Mouse (Mus musculus) heart, postnatal 0 days (tissue): ENCODE results near the gene P4ha3. TPM values are rescaled to one million over a fixed set of nuclear protein-coding genes. Genes with fewer than 3 reads are reported as not detected.

Experiments
- ATAC-seq: fragments of 200-750 bp; cut with Nextera tagmentation; 2 replicates; pipeline ENCODE4 v1.8.0; 2017; ENCODE audit warnings: low read depth, moderate number of reproducible peaks, moderate library complexity; ENCODE audit not compliant: insufficient read depth
- DNase-seq: peaks from one replicate; pipeline ENCODE4 v3.0.0-alpha.2; 2016; ENCODE audit warnings: low spot score
- H3K27ac ChIP-seq: fragments of 300-500 bp; sonication (generic); 2 replicates; pipeline ENCODE4 v1.5.1; 2014; ENCODE audit warnings: low read depth, mild to moderate bottlenecking
- H3K27me3 ChIP-seq: fragments of 300-500 bp; sonication (generic); 2 replicates; pipeline ENCODE4 v1.6.1; 2014; ENCODE audit warnings: low read length, mixed read lengths; ENCODE audit not compliant: control insufficient read depth, insufficient read depth
- H3K36me3 ChIP-seq: fragments of 300-500 bp; sonication (generic); replicated peaks from 2 replicates; pipeline ENCODE4 v1.6.1; 2014; ENCODE audit warnings: low read length, mixed read lengths; ENCODE audit not compliant: control insufficient read depth, insufficient read depth
- H3K4me1 ChIP-seq: fragments of 300-500 bp; sonication (generic); 2 replicates; pipeline ENCODE4 v1.6.1; 2014; ENCODE audit warnings: antibody characterized with exemption; ENCODE audit not compliant: control insufficient read depth, insufficient read depth
- H3K4me2 ChIP-seq: fragments of 300-500 bp; sonication (generic); 2 replicates; pipeline ENCODE4 v1.6.1; 2014; ENCODE audit warnings: low read depth, mild to moderate bottlenecking, low read length, moderate library complexity
- H3K4me3 ChIP-seq: fragments of 300-500 bp; sonication (generic); 2 replicates; pipeline ENCODE4 v1.5.1; 2014; ENCODE audit warnings: low read depth, low read length
- H3K9ac ChIP-seq: fragments of 300-500 bp; sonication (generic); replicated peaks from 2 replicates; pipeline ENCODE4 v1.6.1; 2014; ENCODE audit warnings: low read depth, low read length, mixed read lengths
- H3K9me3 ChIP-seq: fragments of 300-500 bp; sonication (generic); replicated peaks from 2 replicates; pipeline ENCODE4 v1.6.1; 2016; ENCODE audit warnings: low read length; ENCODE audit not compliant: control insufficient read depth
- CTCF ChIP-seq: IDR thresholded peaks from 2 replicates; pipeline ENCODE4 v1.5.1; 2016; ENCODE audit warnings: antibody characterized with exemption, control low read depth, low read depth
- EP300 ChIP-seq: IDR thresholded peaks from 2 replicates; pipeline ENCODE4 v1.6.1; 2016; ENCODE audit warnings: antibody characterized with exemption, low read depth
- WGBS: fragments of 180-500 bp; shearing (Covaris S2); extraction: QIAGEN DNeasy Blood & Tissue Kit; methylation state at CpG from one replicate; pipeline ENCODE4 v1.1.7; 2014; 5-methylcytosine and 5-hydroxymethylcytosine counted together
- polyA plus RNA-seq: library from polyadenylated mRNA; unstranded; fragments of >200 nt; fragmentation: Nextera tagmentation; extraction: Ambion mirVana; gene quantifications from 2 replicates; pipeline ENCODE4 v1.2.1, GENCODE M21; 2015
- total RNA-seq: library from RNA; depleted of rRNA; stranded (reverse); fragments of >200 nt; gene quantifications from 2 replicates; pipeline ENCODE4 v1.2.3, GENCODE M21; 2014; ENCODE audit warnings: low replicate concordance; rRNA removed

The P4ha3 gene
- 5.5 and 10.4 TPM in 2 replicates for total RNA-seq
- 1.8 and 2.4 TPM in 2 replicates for polyA plus RNA-seq

DNA sequence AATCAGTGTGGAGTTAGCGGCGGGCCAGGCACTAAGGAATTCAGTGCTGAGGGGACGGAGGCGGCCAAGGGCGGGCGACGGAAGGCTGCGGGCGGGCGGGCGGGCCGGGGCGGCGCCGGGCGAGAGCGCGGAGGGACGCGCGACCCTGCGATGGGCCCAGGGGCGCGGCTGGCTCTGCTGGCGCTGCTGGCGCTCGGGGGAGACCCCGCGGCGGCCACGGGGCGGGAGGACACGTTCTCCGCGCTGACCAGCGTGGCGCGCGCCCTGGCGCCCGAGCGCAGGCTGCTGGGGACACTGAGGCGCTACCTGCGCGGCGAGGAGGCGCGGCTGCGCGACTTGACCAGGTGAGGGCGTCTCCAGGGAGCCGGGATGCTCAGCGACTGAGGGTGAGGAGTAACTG lies at the start of gene P4ha3:
P4ha3 (plus strand) TSS at position 138 of the 400 bp plus-strand sequence.
- Histone ChIP-seq H3K27me3 (0 out of 2 replicates have a peak, but pooled peaks cover 6% of the 10 kb centered on the region), H3K9ac (peak within 1 kb of the TSS; percentile 62), H3K4me1 (0 out of 2 replicates have a peak, but pooled peaks cover 8% of the 10 kb centered on the region), H3K9me3 (no peaks in the 10 kb centered on the region), H3K4me3 (peak within 1 kb of the TSS; percentile 66), H3K36me3 (no peaks in the 10 kb centered on the region), H3K27ac (peak within 1 kb of the TSS; percentile 39), H3K4me2 (peak within 1 kb of the TSS; percentile 93)
- DNase-seq (no peak), ATAC-seq (peak; percentile 43)
- WGBS = under 1% methylated on average over 48 of the region's 53 CpGs
- TF ChIP-seq EP300 (no peak), CTCF (0 out of 2 replicates have a peak, but pooled peaks have one; percentile 19)

DNA sequence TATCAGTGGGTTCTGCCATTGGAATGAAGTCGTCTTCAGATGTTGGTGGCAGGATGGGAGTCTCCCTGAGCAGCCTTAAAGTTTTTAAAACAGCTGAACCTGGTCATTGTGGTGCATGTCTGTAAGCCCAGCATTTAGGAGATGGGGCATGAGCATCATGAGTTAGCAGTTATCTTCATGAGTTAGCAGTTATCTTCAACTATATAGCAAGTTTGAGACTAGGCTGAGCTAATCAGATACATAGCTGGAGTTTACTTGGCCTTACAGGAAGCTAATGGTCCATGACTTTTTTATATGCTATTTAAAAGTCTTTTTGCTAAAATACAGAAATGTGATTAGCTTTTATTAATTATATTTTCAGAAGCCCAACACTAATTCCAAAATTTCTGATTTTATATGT lies 47.0 kb upstream of the P4ha3 start:
- TF ChIP-seq EP300 (no peak), CTCF (no peak)
- Histone ChIP-seq H3K9ac (no peak overlapping the region), H3K4me3 (no peak overlapping the region), H3K4me2 (no peak overlapping the region), H3K36me3 (no peaks in the 10 kb centered on the region), H3K27me3 (no peaks in the 10 kb centered on the region), H3K9me3 (no peaks in the 10 kb centered on the region), H3K4me1 (no peaks in the 10 kb centered on the region), H3K27ac (no peak overlapping the region)
- no peak for DNase-seq
- WGBS = 79% methylated on average over 1 of the region's 1 CpGs
- ATAC-seq = no peak

DNA sequence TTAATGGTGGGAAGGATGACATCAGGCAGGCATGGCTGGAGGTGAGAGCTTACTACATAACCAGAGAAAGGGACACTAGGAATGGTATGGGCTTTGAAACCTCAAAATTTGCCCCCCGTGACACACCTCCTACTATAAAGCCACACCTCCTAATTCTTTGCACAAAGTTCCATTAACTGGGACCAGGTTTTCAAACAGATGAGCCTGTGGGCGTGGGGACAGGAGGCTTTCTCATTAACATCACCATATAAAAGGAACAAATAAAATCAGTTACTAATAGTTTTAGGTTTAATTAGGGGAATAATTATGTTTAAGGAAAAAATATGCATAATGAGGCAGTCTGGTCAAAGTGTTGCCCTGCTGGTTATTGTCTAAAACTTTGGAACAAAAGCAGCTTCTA lies 44.7 kb upstream of the P4ha3 start:
- H3K4me1 ChIP-seq = no peaks in the 10 kb centered on the region
- DNase-seq = no peak
- H3K27ac ChIP-seq = no peak overlapping the region
- H3K9ac ChIP-seq = no peak overlapping the region
- no peaks in the 10 kb centered on the region for H3K9me3 ChIP-seq
- H3K36me3 ChIP-seq = no peaks in the 10 kb centered on the region
- no peak overlapping the region for H3K4me2 ChIP-seq
- WGBS = 76% methylated on average over 2 of the region's 2 CpGs
- TF ChIP-seq CTCF (no peak), EP300 (no peak)
- no peak overlapping the region for H3K4me3 ChIP-seq
- ATAC-seq = no peak
- H3K27me3 ChIP-seq = no peaks in the 10 kb centered on the region

DNA sequence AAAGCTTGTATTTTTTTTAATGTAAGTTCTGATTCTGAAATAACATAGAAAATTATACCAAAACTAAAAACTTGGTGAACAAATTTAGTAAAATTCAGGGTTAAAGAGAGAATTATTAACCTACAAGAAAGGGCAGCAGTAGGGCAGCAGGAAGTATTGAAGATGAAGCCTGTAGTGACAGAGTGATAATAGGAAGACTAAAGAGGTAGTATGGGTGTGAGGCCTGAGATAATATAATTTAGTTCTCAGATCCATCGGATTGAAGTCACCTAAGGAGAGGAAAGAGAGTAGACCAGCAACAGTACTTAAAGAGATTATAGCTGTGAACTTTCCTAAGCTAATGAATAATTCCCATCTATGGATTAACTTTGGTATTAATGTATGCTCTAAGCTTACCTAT lies 42.3 kb upstream of the P4ha3 start:
- Histone ChIP-seq H3K9ac (no peak overlapping the region), H3K27ac (no peak overlapping the region), H3K4me3 (no peak overlapping the region), H3K4me1 (no peaks in the 10 kb centered on the region), H3K4me2 (no peak overlapping the region), H3K9me3 (no peaks in the 10 kb centered on the region), H3K36me3 (no peaks in the 10 kb centered on the region), H3K27me3 (no peaks in the 10 kb centered on the region)
- no peak for DNase-seq
- 68% methylated on average over 1 of the region's 1 CpGs for WGBS
- no peak for TF ChIP-seq EP300
- no peak for TF ChIP-seq CTCF
- ATAC-seq = no peak

DNA sequence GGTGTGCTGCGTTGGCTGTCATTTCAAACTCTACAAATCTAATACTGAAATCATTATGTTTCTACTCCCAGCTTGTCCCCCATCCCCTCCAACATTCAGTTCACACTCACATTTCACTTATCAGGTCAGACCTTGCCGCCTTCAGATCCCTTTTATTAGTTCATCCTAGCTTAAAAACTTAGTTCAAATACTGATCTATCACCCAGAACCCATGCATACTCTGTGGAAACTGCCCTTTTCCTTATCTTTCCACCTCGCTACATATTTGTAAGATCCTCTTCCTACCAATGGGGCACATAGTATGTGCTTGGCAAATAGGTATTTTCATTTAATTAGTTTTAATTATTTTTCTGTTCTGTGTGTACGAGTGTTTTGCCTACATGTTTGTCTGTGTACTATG lies 41.1 kb upstream of the P4ha3 start:
- H3K27ac ChIP-seq = no peak overlapping the region
- H3K4me2 ChIP-seq = no peak overlapping the region
- WGBS = 83% methylated on average over 4 of the region's 4 CpGs
- no peaks in the 10 kb centered on the region for H3K27me3 ChIP-seq
- no peaks in the 10 kb centered on the region for H3K36me3 ChIP-seq
- H3K4me3 ChIP-seq = no peak overlapping the region
- TF ChIP-seq CTCF (no peak), EP300 (no peak)
- no peak overlapping the region for H3K9ac ChIP-seq
- no peaks in the 10 kb centered on the region for H3K4me1 ChIP-seq
- no peak for DNase-seq
- no peak for ATAC-seq
- H3K9me3 ChIP-seq = no peaks in the 10 kb centered on the region

DNA sequence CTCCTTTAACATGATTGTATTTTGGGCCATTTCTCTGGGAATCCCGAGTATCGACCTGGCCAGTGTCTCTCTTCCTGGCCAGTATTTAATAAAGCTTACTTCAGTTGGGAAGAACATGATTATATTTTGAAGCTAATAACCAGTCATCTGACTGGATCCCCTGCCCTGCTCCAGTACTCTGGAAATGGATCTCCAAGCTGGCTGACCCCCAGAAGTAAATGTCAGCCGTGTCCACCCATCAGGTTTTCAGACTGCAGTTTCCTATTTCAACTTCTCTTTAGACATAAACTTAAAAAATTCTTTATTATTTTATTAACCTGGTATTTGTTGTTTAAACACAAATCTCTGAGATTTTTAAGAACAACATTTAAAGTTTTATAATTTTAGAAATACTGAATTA lies 40.1 kb upstream of the P4ha3 start:
- Histone ChIP-seq H3K27ac (no peak overlapping the region), H3K27me3 (no peaks in the 10 kb centered on the region), H3K4me1 (no peaks in the 10 kb centered on the region), H3K4me2 (no peak overlapping the region), H3K4me3 (no peak overlapping the region), H3K9ac (no peak overlapping the region), H3K9me3 (no peaks in the 10 kb centered on the region), H3K36me3 (no peaks in the 10 kb centered on the region)
- TF ChIP-seq CTCF (no peak), EP300 (no peak)
- DNase-seq = no peak
- WGBS = 94% methylated on average over 3 of the region's 3 CpGs
- ATAC-seq = no peak
